Mouse (Mus musculus) stomach, embryonic 14.5 days (tissue): ENCODE data around the gene Tspear. TPM values are rescaled to one million over a fixed set of nuclear protein-coding genes. Genes with fewer than 3 reads are reported as not detected.
A peak's percentile ranks its signal among the peaks of the same experiment; 100 is the strongest.

Source experiments
- ATAC-seq: fragments of 200-750 bp; cut with Nextera tagmentation; 2 replicates; pipeline ENCODE4 v1.8.0; 2017; ENCODE audit warnings: low read depth, moderate TSS enrichment; ENCODE audit not compliant: insufficient number of reproducible peaks, insufficient read depth, low FRiP score
- H3K27ac ChIP-seq: fragments of 300-500 bp; sonication (generic); 2 replicates; pipeline ENCODE4 v1.5.1; 2014; ENCODE audit warnings: mild to moderate bottlenecking, low read length, moderate library complexity, mixed read lengths
- H3K27me3 ChIP-seq: fragments of 300-500 bp; sonication (generic); 2 replicates; pipeline ENCODE4 v1.6.1; 2014; ENCODE audit warnings: low read length, control low read depth, mixed read lengths; ENCODE audit not compliant: control insufficient read depth, insufficient read depth
- H3K36me3 ChIP-seq: fragments of 300-500 bp; sonication (generic); 2 replicates; pipeline ENCODE4 v1.6.1; 2014; ENCODE audit warnings: mild to moderate bottlenecking, control low read depth, low read length, moderate library complexity, mixed read lengths; ENCODE audit not compliant: control insufficient read depth, insufficient read depth
- H3K4me1 ChIP-seq: fragments of 300-500 bp; sonication (generic); 2 replicates; pipeline ENCODE4 v1.6.1; 2014; ENCODE audit warnings: low read length, control low read depth, mixed read lengths; ENCODE audit not compliant: control insufficient read depth, insufficient read depth
- H3K4me2 ChIP-seq: fragments of 300-500 bp; sonication (generic); replicated peaks from 2 replicates; pipeline ENCODE4 v1.6.1; 2014; ENCODE audit warnings: low read depth, low read length, control low read depth
- H3K4me3 ChIP-seq: fragments of 300-500 bp; sonication (generic); 2 replicates; pipeline ENCODE4 v1.5.1; 2014; ENCODE audit warnings: low read depth, low read length, control low read depth
- H3K9ac ChIP-seq: fragments of 300-500 bp; sonication (generic); replicated peaks from 2 replicates; pipeline ENCODE4 v1.6.1; 2014; ENCODE audit warnings: low read depth, mild to moderate bottlenecking, control low read depth, low read length, moderate library complexity, mixed read lengths
- H3K9me3 ChIP-seq: fragments of 300-500 bp; sonication (generic); 2 replicates; pipeline ENCODE4 v1.6.1; 2016; ENCODE audit warnings: low read depth, low read length, control low read depth; ENCODE audit not compliant: control insufficient read depth
- WGBS: fragments of 180-500 bp; shearing (Covaris S2); extraction: QIAGEN DNeasy Blood & Tissue Kit; methylation state at CpG from one replicate; pipeline ENCODE4 v1.1.7; 2014; 5-methylcytosine and 5-hydroxymethylcytosine counted together
- polyA plus RNA-seq: library from polyadenylated mRNA; unstranded; fragments of >200 nt; fragmentation: Nextera tagmentation; extraction: Ambion mirVana; gene quantifications from 2 replicates; pipeline ENCODE4 v1.2.1, GENCODE M21; 2014

The Tspear gene
- polyA plus RNA-seq, 1 experiment from 2014 or later = 0.71 TPM

DNA sequence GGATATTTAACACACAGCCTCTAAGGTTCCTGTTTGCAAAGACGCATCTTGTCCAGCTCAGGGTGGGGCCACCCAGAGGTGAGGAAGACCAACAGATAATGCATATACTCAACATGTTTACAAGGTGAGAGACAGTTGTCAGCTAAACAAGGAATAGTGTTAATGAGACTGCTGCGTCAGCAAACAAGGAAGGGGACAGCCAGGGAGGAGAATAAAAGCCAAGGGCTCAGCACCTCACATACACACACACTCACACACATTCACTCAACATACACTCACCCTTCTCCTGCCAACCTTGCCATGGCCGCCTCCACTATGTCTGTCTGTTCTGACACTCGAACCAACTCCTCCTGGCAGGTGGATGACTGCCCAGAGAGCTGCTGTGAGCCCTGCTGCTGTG, 128.0 kb downstream of the Tspear start, which contains the start of gene Gm2696:
Gene Gm2696 (plus strand): TSS at position 301 of the 400 bp plus-strand sequence.
- Histone ChIP-seq H3K27ac (no peak within 1 kb of the TSS), H3K9me3 (no peaks in the 10 kb centered on the region), H3K4me1 (no peaks in the 10 kb centered on the region), H3K4me3 (no peak within 1 kb of the TSS), H3K36me3 (no peaks in the 10 kb centered on the region), H3K4me2 (no peak within 1 kb of the TSS), H3K27me3 (no peaks in the 10 kb centered on the region), H3K9ac (no peak within 1 kb of the TSS)
- no peak for ATAC-seq
- WGBS = 41% methylated on average over 4 of the region's 4 CpGs

DNA sequence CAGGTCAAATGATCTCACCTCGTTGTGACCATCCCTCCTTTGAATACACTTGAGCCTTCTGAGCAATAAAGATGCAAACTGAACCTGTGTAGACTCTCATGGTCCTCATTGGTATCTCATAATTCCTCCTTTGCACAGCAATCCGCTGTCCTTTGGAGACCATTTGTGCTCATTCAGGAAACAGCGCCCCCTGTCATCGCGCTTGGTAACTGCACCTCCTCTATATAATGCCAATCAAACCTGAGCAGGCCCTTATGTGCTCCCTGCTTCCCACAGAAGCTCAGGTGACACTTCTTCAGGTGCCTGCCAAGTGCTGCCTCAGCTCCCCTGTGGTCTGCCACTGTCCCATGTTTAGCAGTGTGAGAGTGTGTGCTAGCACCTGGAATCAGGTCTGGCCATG, 129.1 kb downstream of the Tspear start:
- no peak for ATAC-seq
- H3K4me1 ChIP-seq = no peaks in the 10 kb centered on the region
- H3K4me3 ChIP-seq = no peak overlapping the region
- WGBS = 29% methylated on average over 5 of the region's 5 CpGs
- H3K27me3 ChIP-seq = no peaks in the 10 kb centered on the region
- H3K9ac ChIP-seq = no peak overlapping the region
- no peak overlapping the region for H3K4me2 ChIP-seq
- H3K9me3 ChIP-seq = no peaks in the 10 kb centered on the region
- no peak overlapping the region for H3K27ac ChIP-seq
- no peaks in the 10 kb centered on the region for H3K36me3 ChIP-seq

DNA sequence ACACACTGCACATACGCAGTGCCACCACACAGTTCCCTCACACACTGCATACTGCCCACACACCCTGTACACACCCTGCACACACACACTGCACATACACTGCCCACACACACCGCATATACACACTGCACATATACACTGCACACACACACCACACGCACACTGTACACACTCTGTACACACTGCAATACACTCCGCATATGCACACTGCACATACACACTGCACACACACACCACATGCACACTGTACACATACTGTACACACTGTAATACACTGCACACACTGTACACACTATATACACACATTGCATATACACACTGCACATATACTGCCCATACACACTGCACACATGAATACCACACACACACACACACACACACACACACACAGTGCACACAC, 132.2 kb downstream of the Tspear start:
- Histone ChIP-seq H3K27me3 (no peaks in the 10 kb centered on the region), H3K36me3 (no peaks in the 10 kb centered on the region), H3K9ac (no peak overlapping the region), H3K9me3 (no peaks in the 10 kb centered on the region), H3K4me1 (no peaks in the 10 kb centered on the region), H3K4me3 (no peak overlapping the region), H3K4me2 (no peak overlapping the region), H3K27ac (no peak overlapping the region)
- WGBS = 93% methylated on average over 4 of the region's 4 CpGs
- ATAC-seq = 0 out of 2 replicates have a peak, but pooled peaks have one; percentile 14

DNA sequence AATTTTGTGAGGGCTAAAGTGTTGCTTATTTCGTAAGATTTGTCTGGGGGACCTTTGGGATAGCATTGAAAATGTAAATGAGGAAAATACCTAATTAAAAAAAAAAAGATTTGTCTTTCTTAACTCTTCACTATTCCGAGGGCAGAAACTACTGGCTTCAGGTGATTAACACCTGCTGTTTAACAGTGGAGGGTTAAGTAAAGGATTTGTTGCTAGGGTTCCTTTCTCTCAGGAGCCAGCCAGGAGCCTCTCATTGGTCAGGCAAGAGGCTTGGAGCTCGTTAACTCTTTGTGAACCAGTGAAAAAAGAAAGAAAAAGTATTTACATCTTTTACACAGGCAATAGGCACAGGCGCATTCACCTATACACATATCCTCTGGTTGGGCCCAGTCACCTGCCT, 132.8 kb downstream of the Tspear start:
- H3K9ac ChIP-seq = no peak overlapping the region
- no peaks in the 10 kb centered on the region for H3K4me1 ChIP-seq
- H3K4me2 ChIP-seq = no peak overlapping the region
- no peak overlapping the region for H3K4me3 ChIP-seq
- WGBS = 27% methylated on average over 4 of the region's 4 CpGs
- H3K9me3 ChIP-seq = 0 out of 2 replicates have a peak, but pooled peaks cover 2% of the 10 kb centered on the region
- H3K27ac ChIP-seq = no peak overlapping the region
- no peaks in the 10 kb centered on the region for H3K36me3 ChIP-seq
- no peak for ATAC-seq
- no peaks in the 10 kb centered on the region for H3K27me3 ChIP-seq

DNA sequence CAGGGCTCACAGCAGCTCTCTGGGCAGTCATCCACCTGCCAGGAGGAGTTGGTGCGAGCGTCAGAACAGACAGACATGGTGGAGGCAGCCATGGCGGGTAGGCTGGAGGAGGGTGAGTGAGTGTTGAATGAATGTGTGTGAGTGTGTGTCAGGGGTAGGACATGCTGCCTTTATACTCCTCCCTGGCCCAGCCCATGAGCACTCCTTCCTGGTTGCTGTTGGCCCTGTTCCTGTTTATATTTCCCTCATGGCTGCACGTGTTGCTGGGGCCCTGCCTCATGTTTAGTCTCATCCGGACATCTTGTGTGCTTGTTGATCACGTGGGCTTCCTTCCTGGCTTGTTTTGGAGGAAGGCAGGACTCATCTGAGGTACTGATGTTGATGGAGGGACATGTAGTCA, 140.6 kb downstream of the Tspear start, which contains the start of gene Krtap10-4:
Gene Krtap10-4 (minus strand): TSS at position 145 of the 400 bp plus-strand sequence.
- Histone ChIP-seq H3K27ac (no peak within 1 kb of the TSS), H3K36me3 (no peaks in the 10 kb centered on the region), H3K9me3 (0 out of 2 replicates have a peak, but pooled peaks cover 2% of the 10 kb centered on the region), H3K4me3 (no peak within 1 kb of the TSS), H3K27me3 (no peaks in the 10 kb centered on the region), H3K4me1 (no peaks in the 10 kb centered on the region), H3K9ac (no peak within 1 kb of the TSS), H3K4me2 (no peak within 1 kb of the TSS)
- WGBS = 69% methylated on average over 6 of the region's 6 CpGs
- ATAC-seq = no peak

DNA sequence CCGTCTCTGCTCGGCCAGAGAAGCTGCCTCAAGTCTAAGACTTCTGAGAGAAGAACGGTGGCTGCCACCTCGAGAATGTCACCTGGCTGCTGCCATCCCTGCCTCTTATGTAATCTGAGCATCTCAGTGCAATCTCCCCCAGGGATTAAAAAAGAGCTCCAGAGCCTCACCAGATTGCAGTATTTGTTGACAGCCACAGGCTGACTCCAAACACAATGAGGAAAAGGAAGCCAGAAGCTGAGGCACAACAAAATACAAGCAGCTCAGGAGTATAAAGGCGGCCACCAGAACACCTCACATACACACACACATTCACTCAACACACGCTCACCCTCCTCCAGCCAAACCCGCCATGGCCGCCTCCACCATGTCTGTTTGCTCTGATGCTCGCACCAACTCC, 149.3 kb downstream of the Tspear start, which contains the start of gene Krtap10-10:
Gene Krtap10-10 (plus strand): TSS at position 301 of the 400 bp plus-strand sequence.
- Histone ChIP-seq H3K9ac (no peak within 1 kb of the TSS), H3K4me1 (no peaks in the 10 kb centered on the region), H3K27ac (no peak within 1 kb of the TSS), H3K4me3 (no peak within 1 kb of the TSS), H3K36me3 (no peaks in the 10 kb centered on the region), H3K27me3 (no peaks in the 10 kb centered on the region), H3K4me2 (no peak within 1 kb of the TSS), H3K9me3 (no peaks in the 10 kb centered on the region)
- no peak for ATAC-seq
- WGBS = 60% methylated on average over 9 of the region's 9 CpGs

DNA sequence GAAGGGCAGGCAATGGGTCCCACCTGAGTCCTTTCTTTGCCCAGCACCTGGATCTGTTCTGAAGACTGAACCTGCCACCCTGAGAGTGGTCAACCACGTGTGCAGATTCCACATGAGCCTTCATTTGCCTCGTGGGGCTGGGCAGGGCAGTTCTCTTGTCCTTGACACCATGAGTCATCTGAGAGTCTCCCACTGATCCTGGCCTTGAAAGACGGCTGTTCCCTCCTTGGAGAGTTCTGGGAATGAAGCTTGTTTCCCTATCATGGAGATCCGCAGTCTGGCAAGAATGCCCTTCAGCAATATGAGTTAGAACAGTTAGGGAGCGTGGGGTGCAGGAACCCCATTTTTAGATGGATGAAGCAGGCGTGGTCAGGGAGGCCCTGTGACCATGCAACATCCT, 152.6 kb downstream of the Tspear start:
- Histone ChIP-seq H3K4me2 (no peak overlapping the region), H3K9me3 (peaks cover 6% of the 10 kb centered on the region; the same call in 1 of the 2 replicates), H3K27ac (no peak overlapping the region), H3K36me3 (no peaks in the 10 kb centered on the region), H3K4me1 (no peaks in the 10 kb centered on the region), H3K4me3 (no peak overlapping the region), H3K27me3 (no peaks in the 10 kb centered on the region), H3K9ac (no peak overlapping the region)
- 79% methylated on average over 6 of the region's 6 CpGs for WGBS
- ATAC-seq = no peak

DNA sequence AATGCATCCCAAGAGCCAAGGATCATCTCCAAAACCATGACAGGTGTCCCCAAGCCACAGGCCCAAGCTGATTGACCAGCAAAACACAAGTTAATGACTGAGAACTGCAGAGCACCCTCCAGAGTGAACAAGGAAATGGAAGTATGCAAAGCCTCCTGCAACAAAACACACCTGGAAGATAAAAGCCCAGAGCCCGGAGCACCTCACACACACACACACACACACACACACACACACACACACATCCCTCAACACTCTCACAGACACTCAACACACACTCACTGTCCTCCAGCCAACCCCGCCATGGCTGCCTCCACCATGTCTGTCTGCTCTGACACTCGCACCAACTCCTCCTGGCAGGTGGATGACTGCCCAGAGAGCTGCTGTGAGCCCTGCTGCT, 160.1 kb downstream of the Tspear start, which contains the start of gene Gm36176:
Gene Gm36176 (plus strand): TSS at position 301 of the 400 bp plus-strand sequence.
- Histone ChIP-seq H3K9me3 (peaks cover 6% of the 10 kb centered on the region; the same call in 1 of the 2 replicates), H3K4me1 (no peaks in the 10 kb centered on the region), H3K27me3 (no peaks in the 10 kb centered on the region), H3K9ac (no peak within 1 kb of the TSS), H3K36me3 (no peaks in the 10 kb centered on the region), H3K4me2 (no peak within 1 kb of the TSS), H3K27ac (no peak within 1 kb of the TSS), H3K4me3 (no peak within 1 kb of the TSS)
- no peak for ATAC-seq
- WGBS = 61% methylated on average over 3 of the region's 3 CpGs

DNA sequence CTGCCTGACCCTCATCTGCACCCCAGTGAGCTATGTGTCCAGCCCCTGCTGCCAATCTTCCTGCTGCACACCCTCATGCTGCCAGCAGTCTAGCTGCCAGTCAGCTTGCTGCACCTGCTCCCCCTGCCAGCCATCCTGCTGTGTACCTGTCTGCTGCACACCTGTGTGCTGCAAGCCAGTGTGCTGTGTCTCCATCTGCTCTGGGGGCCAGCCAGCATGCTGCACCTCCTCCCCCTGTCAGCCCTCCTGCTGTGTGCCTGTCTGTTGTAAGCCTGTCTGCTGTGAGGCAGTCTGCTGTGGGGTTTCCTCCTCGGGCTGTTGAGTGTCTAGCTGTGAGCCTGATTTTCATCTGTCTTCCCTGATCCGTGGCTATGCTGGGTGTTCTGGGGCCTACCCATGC, 160.6 kb downstream of the Tspear start:
- H3K4me1 ChIP-seq = no peaks in the 10 kb centered on the region
- no peaks in the 10 kb centered on the region for H3K27me3 ChIP-seq
- H3K27ac ChIP-seq = no peak overlapping the region
- no peak for ATAC-seq
- no peak overlapping the region for H3K4me3 ChIP-seq
- no peak overlapping the region for H3K4me2 ChIP-seq
- peaks cover 6% of the 10 kb centered on the region; the same call in 1 of the 2 replicates for H3K9me3 ChIP-seq
- no peaks in the 10 kb centered on the region for H3K36me3 ChIP-seq
- 35% methylated on average over 2 of the region's 2 CpGs for WGBS
- H3K9ac ChIP-seq = no peak overlapping the region
